Mouse (Mus musculus): ENCODE results near the gene Gm4969.
A peak's percentile ranks its signal among the peaks of the same experiment; 100 is the strongest.

The Gm4969 gene

DNA sequence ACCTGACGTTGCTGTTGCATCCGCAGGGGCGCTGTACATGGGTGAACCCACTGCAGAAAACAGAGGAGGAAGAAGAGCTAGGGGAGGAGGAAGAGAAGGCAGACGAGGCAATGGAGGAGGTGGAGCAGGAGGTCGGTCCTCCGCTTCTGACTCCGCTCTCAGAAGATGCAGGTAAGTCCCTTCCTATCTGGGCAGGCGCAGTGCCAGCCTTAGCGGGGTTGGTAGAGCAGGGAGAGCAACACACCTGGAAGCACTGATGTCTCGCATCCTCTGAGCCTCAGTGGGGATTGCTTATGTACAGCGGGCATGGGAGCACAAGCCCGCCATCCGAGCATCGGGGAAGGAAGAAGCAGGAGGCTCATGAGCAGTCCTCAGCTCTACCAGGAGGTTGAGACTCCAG, 51.1 kb downstream of the Gm4969 start:
- DNase-seq, result no peak

- no peak for DNase-seq
Measured at GRCm38 (mm10) chr7:19065896-19066295, 52.3 kb downstream of the Gm4969 start.

GRCm38 (mm10) chr7:19057405-19057804, 60.8 kb downstream of the Gm4969 start:
- no peak for DNase-seq

- DNase-seq, result no peak
Measured at GRCm38 (mm10) chr7:19055108-19055507, 63.1 kb downstream of the Gm4969 start.

GRCm38 (mm10) chr7:19054777-19055076, 63.4 kb downstream of the Gm4969 start:
- no peak for DNase-seq

DNA sequence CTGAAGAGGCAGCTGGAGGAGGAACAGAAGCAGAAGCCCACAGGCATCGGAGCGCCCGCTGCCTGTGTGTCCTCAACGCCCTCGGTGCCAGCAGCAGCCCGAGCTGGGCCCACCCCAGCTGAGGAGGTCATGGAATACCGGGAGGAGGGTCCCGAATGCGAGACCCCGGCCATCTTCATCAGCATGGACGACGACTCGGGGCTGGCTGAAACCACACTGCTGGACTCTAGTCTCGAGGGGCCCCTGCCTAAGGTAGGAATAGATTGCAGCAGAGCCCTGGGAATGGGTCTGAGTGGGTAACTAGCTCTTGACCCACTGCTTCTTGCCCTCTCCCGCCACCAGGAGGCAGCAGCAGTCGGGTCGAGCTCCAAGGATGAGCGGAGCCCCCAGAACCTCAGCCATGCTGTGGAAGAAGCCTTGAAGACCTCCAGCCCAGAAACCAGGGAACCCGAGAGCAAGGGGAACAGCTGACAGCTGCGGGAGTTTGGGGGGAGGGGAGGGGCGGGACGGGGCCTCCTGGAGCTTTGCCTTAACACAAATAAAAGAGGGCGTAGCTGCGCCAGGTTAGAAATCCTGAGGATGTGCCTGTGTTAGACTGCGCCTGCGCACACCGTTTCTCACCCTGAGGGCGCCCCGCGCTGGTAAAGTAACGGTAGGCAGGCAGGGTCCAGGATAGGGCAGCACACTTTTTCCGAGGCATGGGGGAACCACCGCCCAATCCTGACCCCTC, 64.0 kb downstream of the Gm4969 start, which contains the start of gene Rsph6a:
Rsph6a (plus strand) TSS at position 644 of the 730 bp plus-strand sequence.
- DNase-seq, result no peak

GRCm38 (mm10) chr7:19053136-19053532, 65.0 kb downstream of the Gm4969 start:
- DNase-seq, result no peak

- DNase-seq, result peak; percentile 88
Measured at GRCm38 (mm10) chr7:19052345-19053135, 65.6 kb downstream of the Gm4969 start.

GRCm38 (mm10) chr7:19051161-19051560, 67.0 kb downstream of the Gm4969 start:
- DNase-seq, result no peak

DNA sequence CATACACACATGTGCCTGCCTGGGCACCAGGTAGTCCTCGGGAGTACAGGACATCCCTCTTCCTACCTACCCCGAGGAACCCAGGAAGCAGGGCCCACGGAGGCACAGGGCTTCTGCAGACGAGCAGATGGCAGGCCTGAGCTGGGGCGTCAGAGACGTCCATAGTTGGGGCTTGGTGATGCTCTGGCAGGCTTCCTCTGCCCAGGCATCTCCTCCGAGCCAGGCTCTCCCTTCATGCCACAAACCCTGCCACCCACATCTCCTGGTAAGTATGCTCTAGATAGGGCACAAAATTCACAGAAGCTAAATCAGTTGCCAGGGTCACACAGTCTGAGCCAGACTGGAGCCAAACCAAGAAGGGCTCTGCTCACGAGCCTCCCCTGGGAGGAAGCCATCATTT, 68.0 kb downstream of the Gm4969 start:
- no peak for DNase-seq

DNA sequence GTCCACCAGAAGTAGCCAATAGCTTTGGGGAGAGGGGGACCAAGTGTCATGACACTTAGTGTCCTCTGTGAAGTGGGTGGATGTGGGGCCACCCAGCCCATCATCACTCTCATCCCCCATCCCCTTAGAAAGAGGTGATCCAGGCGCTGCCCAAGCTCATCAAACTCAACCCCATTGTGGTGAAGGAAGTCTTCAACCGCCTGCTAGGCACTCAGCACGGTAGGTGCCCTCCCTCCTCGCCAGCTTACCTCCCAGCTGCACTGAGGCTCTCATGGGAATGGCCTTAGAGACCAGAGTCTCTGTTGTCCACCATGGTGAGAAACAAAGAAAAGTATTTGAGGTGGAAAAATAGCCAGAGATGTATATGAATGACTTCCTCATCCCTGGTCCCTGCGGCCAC, 68.9 kb downstream of the Gm4969 start:
- DNase-seq, result no peak

Data from layer of hippocampus, adult 9-11 months (tissue).